Mouse (Mus musculus) neutrophil, adult 5-6 weeks (primary cell): ENCODE data around the gene Ikzf4. TPM values are rescaled to one million over a fixed set of nuclear protein-coding genes. Genes with fewer than 3 reads are reported as not detected.

Source experiments
- ATAC-seq: fragments of 151-379, 151-347 bp; 2 replicates; pipeline ENCODE4 v1.8.0; 2017; ENCODE audit warnings: mild to moderate bottlenecking, moderate TSS enrichment; ENCODE audit not compliant: insufficient number of reproducible peaks, poor library complexity, low FRiP score, severe bottlenecking; ENCODE audit errors: extremely low read depth
- total RNA-seq: library from RNA; stranded (forward); fragments of 200-1000 nt; gene quantifications from 2 replicates; pipeline ENCODE4 v1.2.3, GENCODE M21; 2017

The Ikzf4 gene
- 0.35 TPM in 1 of 2 replicates, not detected in the other for total RNA-seq

- ATAC-seq = 0 out of 2 replicates have a peak, but pooled peaks have one; percentile 27
These were observed at the start of gene Ikzf4 for GRCm38 (mm10) chr10:128645111-128646011. Gene Ikzf4 (minus strand): TSS chr10:128645991.

GRCm38 (mm10) chr10:128695411-128695991 lies 49.7 kb upstream of the Ikzf4 start:
- ATAC-seq = peak; percentile 10; the same call in 1 of the 2 replicates

- peak; percentile 42; the same call in 1 of the 2 replicates for ATAC-seq
These were observed 28.7 kb upstream of the Ikzf4 start for GRCm38 (mm10) chr10:128674469-128675008.

- ATAC-seq = peak; percentile 73
These were observed 28.1 kb upstream of the Ikzf4 start, which contains the start of gene Suox for GRCm38 (mm10) chr10:128673763-128674468. Gene Suox (minus strand): TSS chr10:128674073.

GRCm38 (mm10) chr10:128671148-128671547 lies 25.4 kb upstream of the Ikzf4 start:
- ATAC-seq = no peak

GRCm38 (mm10) chr10:128668790-128669672 lies 23.2 kb upstream of the Ikzf4 start:
- no peak for ATAC-seq

- ATAC-seq = no peak
These were observed 20.0 kb upstream of the Ikzf4 start for GRCm38 (mm10) chr10:128665806-128666205.

- no peak for ATAC-seq
These were observed 19.5 kb upstream of the Ikzf4 start for GRCm38 (mm10) chr10:128665307-128665706.

GRCm38 (mm10) chr10:128664808-128665207 lies 19.0 kb upstream of the Ikzf4 start:
- ATAC-seq = no peak

GRCm38 (mm10) chr10:128663441-128664220 lies 17.8 kb upstream of the Ikzf4 start:
- no peak for ATAC-seq

- ATAC-seq = no peak
These were observed 16.7 kb upstream of the Ikzf4 start for GRCm38 (mm10) chr10:128662465-128662864.

- ATAC-seq = no peak
These were observed 13.7 kb upstream of the Ikzf4 start for GRCm38 (mm10) chr10:128659490-128659889.

- no peak for ATAC-seq
These were observed 12.1 kb upstream of the Ikzf4 start for GRCm38 (mm10) chr10:128657844-128658243.

GRCm38 (mm10) chr10:128656731-128657130 lies 10.9 kb upstream of the Ikzf4 start:
- no peak for ATAC-seq

- ATAC-seq = no peak
These were observed 9.5 kb upstream of the Ikzf4 start for GRCm38 (mm10) chr10:128655254-128655653.

GRCm38 (mm10) chr10:128653866-128654265 lies 8.1 kb upstream of the Ikzf4 start:
- ATAC-seq = no peak
